Mouse (Mus musculus): Measurements from ENCODE around the gene Fam187b.
"Not testable (repeated sequence)": the region's sequence is repeated elsewhere in the genome, so short reads cannot be mapped to it uniquely, and the experiment has no call there.

DNA sequence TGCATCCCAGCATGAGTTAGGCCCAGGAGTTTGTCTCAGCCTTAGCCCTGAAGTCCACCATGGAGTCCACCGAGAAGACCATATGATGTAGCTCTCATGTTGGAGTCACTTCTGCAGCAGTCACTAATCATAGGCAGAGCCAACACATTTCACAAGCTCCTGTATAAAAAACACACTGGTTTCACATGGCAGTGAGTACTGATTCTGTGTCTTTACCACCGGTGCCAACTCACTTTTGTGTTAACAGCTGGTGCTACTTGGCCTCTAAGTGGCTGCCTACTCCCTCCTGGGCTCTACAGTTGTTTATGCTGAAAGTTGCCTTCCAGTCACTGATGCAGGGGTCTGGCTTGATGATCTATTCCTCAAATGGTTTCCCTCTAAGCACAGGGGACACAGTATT is 49.0 kb upstream of the Fam187b start, which contains the start of gene Hamp2:
- not testable (repeated sequence) for TF ChIP-seq CTCF, EP300 (IDR thresholded peaks at IDR 0.05)

All from lung, postnatal 0 days (tissue).